Mouse (Mus musculus): ENCODE measurements around the gene Tmem256. TPM values are rescaled to one million over a fixed set of nuclear protein-coding genes. Genes with fewer than 3 reads are reported as not detected.

Tmem256 gene
- total and polyA plus RNA-seq, 3 experiments, result 185 to 327 (median 206) TPM

GRCm38 (mm10) chr11:69880506-69880852 is 42.2 kb downstream of the Tmem256 start:
- H3K4me3 ChIP-seq (replicated peaks in 1 of 3; ENCODE audit: low read depth in 2 of 3, low read length in 2 of 3, poor library complexity in 1 of 3), result peak overlapping the region; percentile 50 to 74 (median 57)
- peaks cover 21 to 62% of the 10 kb centered on the region in 2 experiments for H3K4me1 ChIP-seq (ENCODE audit: control insufficient read depth in 1 of 2, insufficient read depth in 2 of 2)
- no peaks in the 10 kb centered on the region for H3K79me2 ChIP-seq (replicated peaks; ENCODE audit: control insufficient read depth, extremely low read depth, insufficient read depth, poor library complexity, severe bottlenecking)
- TF ChIP-seq MYC (IDR thresholded peaks at IDR 0.05; ENCODE audit: low read depth, low read length) (peak; percentile 73), EP300 (IDR thresholded peaks at IDR 0.05; ENCODE audit: low read length) (no peak), SIN3A (IDR thresholded peaks at IDR 0.05; ENCODE audit: low read length) (peak; percentile 62), CHD1 (IDR thresholded peaks at IDR 0.05; ENCODE audit: low read depth, low read length) (no peak), ZC3H11A (IDR thresholded peaks at IDR 0.05; ENCODE audit: low read depth, low read length) (no peak), E2F4 (IDR thresholded peaks at IDR 0.05; ENCODE audit: insufficient replicate concordance, low read depth, low read length) (no peak), IRF4 (IDR thresholded peaks at IDR 0.05; ENCODE audit: low read depth, low read length) (peak; percentile 21; the same call in 1 of the 2 replicates), CHD2 (IDR thresholded peaks at IDR 0.05; ENCODE audit: low read length) (peak; percentile 41; the same call in 1 of the 2 replicates), SMC3 (IDR thresholded peaks at IDR 0.05; ENCODE audit: low read depth, low read length) (peak; percentile 93), RAD21 (IDR thresholded peaks at IDR 0.05; ENCODE audit: low read depth, low read length) (peak; percentile 64), ETS1 (conservative IDR thresholded peaks at IDR 0.05; ENCODE audit: low read depth, low read length) (no peak), MAFK (IDR thresholded peaks at IDR 0.05; ENCODE audit: insufficient replicate concordance, low read length) (peak; percentile 99), CTCF (conservative IDR thresholded peaks at IDR 0.05 in 1 of 2, IDR thresholded peaks at IDR 0.05 in 1 of 2; ENCODE audit: low read depth in 2 of 2, low read length in 2 of 2) (peak; percentile 89 to 92), KAT2A (IDR thresholded peaks at IDR 0.05; ENCODE audit: insufficient replicate concordance, low read length) (no peak), MEF2A (IDR thresholded peaks at IDR 0.05; ENCODE audit: borderline replicate concordance, low read depth, low read length) (peak; percentile 13; the same call in 1 of the 2 replicates), TBP (conservative IDR thresholded peaks at IDR 0.05; ENCODE audit: low read depth, low read length) (no peak), PAX5 (IDR thresholded peaks at IDR 0.05; ENCODE audit: low read length) (no peak)
- H3K9me3 ChIP-seq (replicated peaks; ENCODE audit: low read length), result peaks cover 10% of the 10 kb centered on the region
- peak; percentile 88 for DNase-seq (ENCODE audit: extremely low read depth)
- dilution Hi-C loops (cut with MboI; ENCODE audit: extremely low pct_ligation_motif_present, extremely low pct_unique_long_range_greater_than_20kb, low sequenced_read_pairs) (no loop called here), in situ Hi-C loops (cut with MboI; ENCODE audit: low pct_ligation_motif_present, low pct_unique_long_range_greater_than_20kb, low sequenced_read_pairs) (loop anchor here (5.0 kb wide), 1 partner anchor 37 kb away; no protein-coding TSS in a partner anchor)
- peaks cover 17 to 54% of the 10 kb centered on the region in 2 experiments for H3K36me3 ChIP-seq (replicated peaks in 1 of 2; ENCODE audit: control insufficient read depth in 1 of 2, insufficient read depth in 1 of 2, low read length in 1 of 2)
- no peaks in the 10 kb centered on the region for H3K27me3 ChIP-seq (replicated peaks)
- peak overlapping the region; percentile 63 for H3K27ac ChIP-seq (ENCODE audit: insufficient read depth, low read depth)
- H3K9ac ChIP-seq (ENCODE audit: insufficient read depth, low read depth), result peak overlapping the region; percentile 56
- peak overlapping the region; percentile 41 for H3K4me2 ChIP-seq (ENCODE audit: insufficient read depth, low read depth, poor library complexity, severe bottlenecking)

GRCm38 (mm10) chr11:69880853-69881603 is 42.7 kb downstream of the Tmem256 start, which contains the start of gene Kctd11:
Gene Kctd11, minus strand, starts transcription at chr11:69881406.
- Histone ChIP-seq H3K27ac (ENCODE audit: insufficient read depth, low read depth) (peak within 1 kb of the TSS; percentile 63), H3K4me1 (ENCODE audit: control insufficient read depth in 1 of 2, insufficient read depth in 2 of 2) (peaks cover 21 to 56% of the 10 kb centered on the region in 2 experiments), H3K4me2 (ENCODE audit: insufficient read depth, low read depth, poor library complexity, severe bottlenecking) (peak within 1 kb of the TSS; percentile 41), H3K36me3 (replicated peaks in 1 of 2; ENCODE audit: control insufficient read depth in 1 of 2, insufficient read depth in 1 of 2, low read length in 1 of 2) (peaks cover 18 to 60% of the 10 kb centered on the region in 2 experiments), H3K27me3 (replicated peaks) (no peaks in the 10 kb centered on the region), H3K79me2 (replicated peaks; ENCODE audit: control insufficient read depth, extremely low read depth, insufficient read depth, poor library complexity, severe bottlenecking) (no peaks in the 10 kb centered on the region), H3K9me3 (replicated peaks; ENCODE audit: low read length) (peaks cover 10% of the 10 kb centered on the region), H3K4me3 (replicated peaks in 1 of 3; ENCODE audit: low read depth in 2 of 3, low read length in 2 of 3, poor library complexity in 1 of 3) (peak within 1 kb of the TSS; percentile 50 to 74 (median 57)), H3K9ac (ENCODE audit: insufficient read depth, low read depth) (peak within 1 kb of the TSS; percentile 56)
- in situ Hi-C loops (cut with MboI; ENCODE audit: low pct_ligation_motif_present, low pct_unique_long_range_greater_than_20kb, low sequenced_read_pairs) (loop anchor here (5.0 kb wide), 1 partner anchor 36 kb away; no protein-coding TSS in a partner anchor), dilution Hi-C loops (cut with MboI; ENCODE audit: extremely low pct_ligation_motif_present, extremely low pct_unique_long_range_greater_than_20kb, low sequenced_read_pairs) (no loop called here)
- DNase-seq (ENCODE audit: extremely low read depth), result peak; percentile 95
- TF ChIP-seq SMC3 (IDR thresholded peaks at IDR 0.05; ENCODE audit: low read depth, low read length) (peak; percentile 88), EP300 (IDR thresholded peaks at IDR 0.05; ENCODE audit: low read length) (peak; percentile 32; the same call in 1 of the 2 replicates), CTCF (conservative IDR thresholded peaks at IDR 0.05 in 1 of 2, IDR thresholded peaks at IDR 0.05 in 1 of 2; ENCODE audit: low read depth in 2 of 2, low read length in 2 of 2) (peak in 1 of 2 experiments; percentile 89; a peak in 2 of 4 replicates), RAD21 (IDR thresholded peaks at IDR 0.05; ENCODE audit: low read depth, low read length) (peak; percentile 68), E2F4 (IDR thresholded peaks at IDR 0.05; ENCODE audit: insufficient replicate concordance, low read depth, low read length) (no peak), IRF4 (IDR thresholded peaks at IDR 0.05; ENCODE audit: low read depth, low read length) (peak; percentile 69), USF2 (conservative IDR thresholded peaks at IDR 0.05; ENCODE audit: low read depth, low read length) (no peak), ZNF384 (IDR thresholded peaks at IDR 0.05; ENCODE audit: low read depth, low read length) (no peak), MAX (IDR thresholded peaks at IDR 0.05; ENCODE audit: low read length) (peak; percentile 78; the same call in 1 of the 2 replicates), CHD2 (IDR thresholded peaks at IDR 0.05; ENCODE audit: low read length) (no peak), CHD1 (IDR thresholded peaks at IDR 0.05; ENCODE audit: low read depth, low read length) (no peak), NELFE (IDR thresholded peaks at IDR 0.05; ENCODE audit: low read depth, low read length) (peak; percentile 74), ZKSCAN1 (IDR thresholded peaks at IDR 0.05; ENCODE audit: borderline replicate concordance, low read depth, low read length) (no peak), KAT2A (IDR thresholded peaks at IDR 0.05; ENCODE audit: insufficient replicate concordance, low read length) (no peak), POLR2AphosphoS2 (IDR thresholded peaks at IDR 0.05; ENCODE audit: low read depth, low read length) (no peak), ELF1 (IDR thresholded peaks at IDR 0.05; ENCODE audit: low read depth, low read length) (peak; percentile 90), RCOR1 (conservative IDR thresholded peaks at IDR 0.05; ENCODE audit: low read depth, low read length) (no peak), HCFC1 (IDR thresholded peaks at IDR 0.05; ENCODE audit: low read depth, low read length) (peak; percentile 50), ETS1 (conservative IDR thresholded peaks at IDR 0.05; ENCODE audit: low read depth, low read length) (no peak), UBTF (IDR thresholded peaks at IDR 0.05; ENCODE audit: low read depth, low read length) (peak; percentile 22), MAFK (IDR thresholded peaks at IDR 0.05; ENCODE audit: insufficient replicate concordance, low read length) (no peak), JUN (IDR thresholded peaks at IDR 0.05; ENCODE audit: insufficient read depth, low read depth, low read length) (no peak)

Measured in CH12.LX (cell line).